Mouse (Mus musculus) MEL (cell line): Measurements from ENCODE around the gene Polk.

Source experiments
- CTCF ChIP-seq, 3 experiments: IDR thresholded peaks in 2 of 3; conservative IDR thresholded peaks in 1 of 3; 2 replicates each; pipeline ENCODE4 v1.5.1; 2011 to 2012; ENCODE audit warnings: low read length in 3 of 3, low read depth in 2 of 3, mild to moderate bottlenecking in 2 of 3, improper control_type of control experiment in 1 of 3, inconsistent platforms in 1 of 3, mixed read lengths in 1 of 3, moderate library complexity in 1 of 3; ENCODE audit not compliant: control insufficient read depth in 1 of 3, insufficient read depth in 1 of 3, poor library complexity in 1 of 3, severe bottlenecking in 1 of 3
- E2F4 ChIP-seq: IDR thresholded peaks from 2 replicates; pipeline ENCODE4 v1.6.1; 2011; ENCODE audit warnings: low read depth, low read length, improper control_type of control experiment, borderline replicate concordance
- EP300 ChIP-seq, 2 experiments: IDR thresholded peaks; 2 replicates each; pipeline ENCODE4 v1.6.1; 2011; ENCODE audit warnings: improper control_type of control experiment in 2 of 2, low read length in 2 of 2, low read depth in 1 of 2, mild to moderate bottlenecking in 1 of 2
- GATA1 ChIP-seq: IDR thresholded peaks from 2 replicates; pipeline ENCODE4 v1.6.1; 2011; ENCODE audit warnings: low read depth, low read length, improper control_type of control experiment
- MAX ChIP-seq: IDR thresholded peaks from 2 replicates; pipeline ENCODE4 v1.6.1; 2011; ENCODE audit warnings: low read length, improper control_type of control experiment
- MYC ChIP-seq: IDR thresholded peaks from 2 replicates; pipeline ENCODE4 v1.6.1; 2011; ENCODE audit warnings: low read depth, mild to moderate bottlenecking, low read length, improper control_type of control experiment, moderate library complexity
- NELFE ChIP-seq: IDR thresholded peaks from 2 replicates; pipeline ENCODE4 v1.6.1; 2011; ENCODE audit warnings: low read depth, low read length, improper control_type of control experiment
- POLR2A ChIP-seq, 2 experiments: IDR thresholded peaks; 2 replicates each; pipeline ENCODE4 v1.6.1; 2011 to 2012; ENCODE audit warnings: low read length in 2 of 2, mild to moderate bottlenecking in 2 of 2, control low read depth in 1 of 2, improper control_type of control experiment in 1 of 2, low read depth in 1 of 2, moderate library complexity in 1 of 2; ENCODE audit not compliant: control insufficient read depth in 1 of 2, insufficient read depth in 1 of 2, poor library complexity in 1 of 2
- POLR2AphosphoS2 ChIP-seq: IDR thresholded peaks from 2 replicates; pipeline ENCODE4 v1.6.1; 2011; ENCODE audit warnings: low read length, improper control_type of control experiment
- RAD21 ChIP-seq: IDR thresholded peaks from 2 replicates; pipeline ENCODE4 v1.6.1; 2011; ENCODE audit warnings: mild to moderate bottlenecking, low read depth, low read length, improper control_type of control experiment
- RCOR1 ChIP-seq: IDR thresholded peaks from 2 replicates; pipeline ENCODE4 v1.6.1; 2012; ENCODE audit warnings: low read depth, mild to moderate bottlenecking, inconsistent platforms, low read length, improper control_type of control experiment
- TBP ChIP-seq: IDR thresholded peaks from 2 replicates; pipeline ENCODE4 v1.8.0; 2011; ENCODE audit warnings: low read depth, low read length, improper control_type of control experiment
- ZNF384 ChIP-seq: IDR thresholded peaks from 2 replicates; pipeline ENCODE4 v1.6.1; 2012; ENCODE audit warnings: low read depth, mild to moderate bottlenecking, inconsistent platforms, low read length, improper control_type of control experiment

- TF ChIP-seq CTCF (IDR thresholded peaks at IDR 0.05 in 2 of 3, conservative IDR thresholded peaks at IDR 0.05 in 1 of 3; ENCODE audit: control insufficient read depth in 1 of 3, insufficient read depth in 1 of 3, low read depth in 2 of 3, low read length in 3 of 3, poor library complexity in 1 of 3, severe bottlenecking in 1 of 3) (no peak), E2F4 (no peak), EP300 (IDR thresholded peaks at IDR 0.05; ENCODE audit: low read depth in 1 of 2, low read length in 2 of 2) (no peak), POLR2AphosphoS2 (no peak), POLR2A (IDR thresholded peaks at IDR 0.05; ENCODE audit: control insufficient read depth in 1 of 2, insufficient read depth in 1 of 2, low read depth in 1 of 2, low read length in 2 of 2, poor library complexity in 1 of 2) (no peak), GATA1 (no peak), RAD21 (no peak), RCOR1 (no peak), ZNF384 (no peak), TBP (no peak), MAX (no peak), MYC (no peak), NELFE (no peak)
Observed at GRCm38 (mm10) chr13:96528776-96529175, 13.6 kb downstream of the Polk start.
